Mouse (Mus musculus) frontal cortex, postnatal 10 days (tissue): ENCODE measurements around the gene Fam210b.
"Not testable (repeated sequence)": the region's sequence is repeated elsewhere in the genome, so short reads cannot be mapped to it uniquely, and the experiment has no call there.

Source experiments
- DNase-seq, 2 experiments: peaks; one replicate each; pipeline ENCODE4 v3.0.0; 2022; ENCODE audit warnings: low spot score in 2 of 2, mixed read lengths in 1 of 2

Fam210b gene

GRCm38 (mm10) chr2:172345258-172345738 lies at the start of gene Fam210b:
TSS of gene Fam210b (plus strand) at chr2:172345565.
- peak; percentile 92 to 93 for DNase-seq

- no peak for DNase-seq
Measured at GRCm38 (mm10) chr2:172298083-172298482, 47.3 kb upstream of the Fam210b start.

- no peak for DNase-seq
Measured at GRCm38 (mm10) chr2:172298542-172298941, 46.8 kb upstream of the Fam210b start.

DNA sequence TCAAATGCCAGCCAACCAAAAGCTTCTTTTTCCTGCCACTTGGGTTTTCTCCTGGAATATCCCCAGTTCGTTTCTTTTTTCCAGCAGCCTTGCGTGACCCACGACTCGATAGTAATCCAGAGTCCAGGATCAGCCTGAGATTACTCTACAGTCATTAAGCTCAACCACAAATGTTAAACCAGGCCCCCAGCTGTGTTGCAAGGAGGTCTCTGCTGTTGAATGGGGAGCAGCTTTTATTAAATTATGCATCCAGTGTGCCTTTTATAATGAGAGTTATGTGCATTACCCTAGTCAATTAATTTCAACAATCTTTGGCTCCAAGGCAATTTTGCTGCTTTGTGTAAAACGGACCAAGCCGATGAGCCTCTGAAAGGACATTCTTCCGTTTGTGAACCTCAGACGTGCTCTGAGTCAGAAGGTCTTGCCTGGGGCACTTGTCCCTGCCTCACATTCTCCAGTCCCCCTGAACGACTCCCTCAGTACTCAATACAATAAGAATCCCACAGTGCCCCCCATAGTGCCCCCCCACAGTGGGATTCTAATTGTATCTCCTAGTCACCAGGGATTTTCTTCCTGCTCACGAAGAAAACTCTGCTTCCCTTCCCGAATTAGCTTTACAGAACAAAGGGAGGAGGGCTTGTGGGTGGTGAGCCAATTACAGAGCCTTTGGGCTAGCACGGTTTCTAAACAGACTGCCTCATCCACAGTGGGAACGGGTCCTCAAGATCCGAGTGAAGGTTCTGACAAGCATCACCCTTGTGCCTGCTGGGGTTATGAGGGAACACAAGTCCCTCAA lies 46.0 kb upstream of the Fam210b start:
- DNase-seq = no peak

DNA sequence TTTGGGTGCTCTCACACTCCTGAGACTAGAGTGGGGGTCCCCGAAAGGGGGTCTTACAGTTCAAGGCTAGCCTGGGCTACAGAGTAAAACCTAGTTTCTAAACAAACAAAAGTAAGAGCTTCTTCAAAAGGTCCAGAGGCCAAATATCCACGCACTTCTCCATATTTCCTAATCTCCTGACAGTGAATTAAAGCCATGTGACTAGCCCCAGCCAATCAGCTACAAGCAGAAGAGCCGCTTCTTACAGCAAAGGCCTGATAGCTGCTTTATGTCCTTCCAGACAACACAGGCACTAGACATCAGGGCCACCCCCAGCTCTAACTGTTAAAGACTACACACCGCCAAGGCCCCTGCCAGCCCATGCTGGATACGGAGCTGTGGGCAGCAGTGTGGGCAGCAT lies 43.0 kb upstream of the Fam210b start:
- no peak for DNase-seq

DNA sequence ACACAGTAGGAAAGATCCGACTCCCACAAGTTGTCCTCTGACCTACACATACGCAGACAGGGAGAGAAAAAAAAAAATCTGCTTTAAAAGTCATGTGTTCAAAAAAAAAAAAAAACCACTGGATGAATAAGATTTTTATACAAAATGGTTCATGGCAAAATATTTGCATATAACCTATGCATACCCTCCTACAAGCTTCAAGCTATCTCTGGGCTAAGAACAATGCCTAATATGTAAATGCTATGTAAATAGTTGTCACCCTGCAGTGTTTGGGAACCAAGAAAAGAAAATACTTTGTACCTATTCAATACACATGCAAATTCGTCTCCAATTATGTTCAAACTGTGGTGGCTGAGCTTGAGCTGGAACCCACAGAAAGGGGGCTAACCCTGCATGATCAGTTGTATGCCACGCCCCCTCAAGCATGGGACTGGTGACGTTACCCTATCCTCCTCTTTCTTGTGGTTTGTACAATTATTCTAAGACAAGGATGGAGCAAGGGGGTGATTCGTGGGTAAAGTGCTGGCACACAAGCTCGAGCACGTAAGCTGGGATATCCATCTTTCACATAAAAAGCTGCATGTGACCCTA lies 41.2 kb upstream of the Fam210b start:
- no peak for DNase-seq

DNA sequence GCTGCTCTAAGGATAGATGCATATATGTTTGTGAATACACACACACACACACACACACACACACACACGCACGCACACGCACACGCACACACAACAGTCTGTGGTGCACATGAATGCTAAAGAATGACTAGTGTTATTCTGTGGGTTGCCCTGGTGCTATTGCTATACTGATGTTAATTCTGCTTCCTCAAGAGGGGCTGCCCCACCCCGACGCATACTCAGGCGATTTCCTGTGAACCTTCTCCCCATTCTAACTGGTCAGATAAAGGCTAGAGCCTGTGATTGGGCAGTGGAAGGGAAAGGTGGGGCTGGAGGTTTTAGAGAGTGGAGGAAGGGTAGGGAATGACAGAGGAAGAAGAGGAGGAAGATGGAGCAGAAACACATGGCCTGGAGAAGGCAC lies 39.8 kb upstream of the Fam210b start:
- not testable (repeated sequence) for DNase-seq

GRCm38 (mm10) chr2:172306544-172306943 lies 38.8 kb upstream of the Fam210b start:
- DNase-seq = no peak

DNA sequence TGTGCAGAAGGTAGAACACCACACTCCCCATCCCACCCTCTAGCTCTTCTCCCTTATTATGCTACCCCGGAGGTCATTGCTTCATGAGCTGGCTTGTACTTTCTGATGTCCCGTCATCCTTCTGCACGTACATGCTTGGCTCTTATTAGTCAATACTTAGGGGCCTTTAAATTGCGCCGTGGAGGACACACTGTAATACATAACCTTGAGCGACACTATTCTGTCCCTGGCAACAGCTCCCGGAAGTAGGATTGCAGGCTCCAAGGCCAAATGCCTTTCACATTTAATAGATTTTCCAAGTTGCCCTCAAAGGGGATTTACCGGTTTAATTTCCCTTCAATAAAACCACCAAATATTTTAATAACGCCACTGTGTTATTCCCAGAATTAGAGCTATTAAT lies 33.6 kb upstream of the Fam210b start:
- no peak for DNase-seq

GRCm38 (mm10) chr2:172320878-172321277 lies 24.5 kb upstream of the Fam210b start:
- DNase-seq = peak in 1 of 2 experiments; percentile 16

- no peak for DNase-seq
Measured at GRCm38 (mm10) chr2:172328248-172328647, 17.1 kb upstream of the Fam210b start.

GRCm38 (mm10) chr2:172329179-172329578 lies 16.2 kb upstream of the Fam210b start:
- peak in 1 of 2 experiments; percentile 80 for DNase-seq

GRCm38 (mm10) chr2:172338206-172338942 lies 7.0 kb upstream of the Fam210b start:
- DNase-seq = no peak

- DNase-seq = no peak
Measured at GRCm38 (mm10) chr2:172340936-172341335, 4.4 kb upstream of the Fam210b start.

DNA sequence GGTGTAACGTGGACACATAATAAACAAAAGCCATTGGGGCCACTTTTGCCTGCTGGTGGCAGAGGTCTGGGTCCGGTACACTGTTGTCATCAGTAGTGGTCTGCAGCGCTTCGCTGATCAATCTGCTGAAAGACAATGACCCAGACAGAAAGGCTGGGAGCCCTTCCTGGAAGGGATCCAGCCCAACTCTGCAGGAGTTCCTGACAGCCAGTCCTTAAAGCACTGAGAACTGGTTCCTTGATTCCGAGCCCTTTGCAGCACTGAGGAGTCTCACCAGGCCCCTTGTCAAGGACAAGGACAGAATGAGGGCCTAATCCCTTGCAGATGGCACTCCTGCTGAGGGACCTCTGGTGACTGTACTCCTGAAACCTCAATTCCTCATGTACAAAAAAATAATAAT lies 3.8 kb upstream of the Fam210b start:
- no peak for DNase-seq

GRCm38 (mm10) chr2:172343751-172344150 lies 1.6 kb upstream of the Fam210b start:
- DNase-seq = no peak

GRCm38 (mm10) chr2:172344669-172345068 lies 696 bp upstream of the Fam210b start:
- no peak for DNase-seq

DNA sequence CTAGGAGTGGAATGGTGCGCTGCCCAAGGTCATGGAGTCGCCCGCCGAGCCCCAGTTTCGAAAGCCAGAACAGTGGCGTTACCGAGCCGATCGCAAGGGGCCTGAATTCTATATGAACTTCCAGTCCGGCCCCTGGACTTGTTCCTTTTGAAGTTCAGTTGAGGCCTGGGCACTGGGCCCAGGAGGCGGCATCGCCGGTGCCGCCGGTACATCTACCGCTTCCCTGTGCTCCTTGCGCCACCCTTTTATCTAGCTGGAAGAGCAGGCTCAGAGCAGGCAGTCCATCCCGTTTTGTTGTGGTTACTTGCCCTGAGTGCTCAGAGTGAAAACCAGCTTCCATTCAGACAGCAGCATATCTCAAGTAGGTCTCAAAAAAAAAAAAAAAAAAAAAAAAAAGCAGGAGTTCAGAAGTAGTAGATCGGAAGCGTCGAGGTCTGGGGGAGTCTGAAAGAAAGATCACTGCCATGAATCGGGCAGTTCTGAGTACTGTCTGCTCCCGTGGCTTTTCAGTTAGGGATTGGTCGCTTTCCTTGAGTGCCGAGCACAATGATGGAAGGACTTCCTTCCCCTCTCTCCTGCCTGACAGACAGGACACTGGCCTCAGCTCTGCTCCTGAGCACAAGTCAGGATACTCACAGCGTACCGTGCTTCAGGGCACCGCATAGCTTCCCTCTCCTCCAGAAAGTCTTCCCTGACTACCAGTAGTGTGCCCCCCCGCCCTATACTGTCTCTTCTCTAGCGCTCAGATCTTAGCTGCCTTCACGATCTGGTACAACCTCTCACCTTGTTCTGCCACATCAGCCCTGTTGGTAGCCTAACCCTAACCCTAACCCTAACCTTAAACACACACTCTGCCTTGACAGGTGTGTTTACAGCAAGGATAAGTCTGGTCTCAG lies 917 bp downstream of the Fam210b start:
- no peak for DNase-seq

DNA sequence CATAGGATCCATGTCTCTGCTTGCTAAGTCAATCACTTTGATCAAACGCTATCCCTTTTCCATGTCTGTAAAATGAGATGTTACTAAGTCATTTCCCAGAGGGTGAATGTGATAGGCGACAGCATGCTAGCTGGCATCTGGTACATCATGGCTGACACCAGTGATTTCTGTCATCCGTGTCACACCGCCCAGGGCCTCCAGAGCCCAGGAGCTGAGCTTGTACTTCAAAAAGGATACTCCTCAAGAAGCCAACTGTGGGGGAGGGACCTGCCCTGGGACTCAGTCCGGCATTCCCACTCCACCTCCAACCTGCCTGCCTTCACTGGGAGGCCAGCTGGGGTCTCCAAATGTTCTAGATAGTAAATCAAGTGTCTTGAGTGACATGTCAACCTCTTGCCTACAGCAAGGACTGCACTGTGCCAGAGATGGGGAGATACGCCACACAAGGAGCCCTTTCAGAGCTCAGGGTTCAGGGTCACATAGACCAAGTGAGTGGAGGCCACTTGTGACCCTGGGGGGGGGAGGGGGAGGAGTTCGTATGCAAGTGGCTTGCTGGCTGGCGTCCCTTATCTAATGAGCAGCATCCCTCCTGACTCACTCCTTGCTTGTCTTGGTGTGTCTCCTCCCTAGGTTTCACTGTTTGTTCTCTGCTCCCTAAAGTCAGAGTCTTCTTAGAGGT lies 1.7 kb downstream of the Fam210b start:
- no peak for DNase-seq

GRCm38 (mm10) chr2:172348297-172348950 lies 3.1 kb downstream of the Fam210b start:
- DNase-seq = no peak
